Mouse (Mus musculus) hindbrain, embryonic 16.5 days (tissue): ENCODE data around the gene Jsrp1. TPM values are rescaled to one million over a fixed set of nuclear protein-coding genes. Genes with fewer than 3 reads are reported as not detected.
"Not testable (repeated sequence)": the region's sequence is repeated elsewhere in the genome, so short reads cannot be mapped to it uniquely, and the experiment has no call there.

Experiments
- ATAC-seq: fragments of 200-750 bp; cut with Nextera tagmentation; 2 replicates; pipeline ENCODE4 v1.8.0; 2017; ENCODE audit warnings: moderate TSS enrichment, moderate library complexity
- H3K27ac ChIP-seq: fragments of 300-500 bp; sonication (generic); 2 replicates; pipeline ENCODE4 v1.5.1; 2014; ENCODE audit warnings: low read depth, mild to moderate bottlenecking, control low read depth, low read length, moderate library complexity
- H3K27me3 ChIP-seq: fragments of 300-500 bp; sonication (generic); replicated peaks from 2 replicates; pipeline ENCODE4 v1.6.1; 2014; ENCODE audit warnings: low read length; ENCODE audit not compliant: control insufficient read depth, insufficient read depth
- H3K36me3 ChIP-seq: fragments of 300-500 bp; sonication (generic); 2 replicates; pipeline ENCODE4 v1.6.1; 2014; ENCODE audit warnings: mild to moderate bottlenecking, low read length, moderate library complexity, mixed read lengths; ENCODE audit not compliant: control insufficient read depth, insufficient read depth
- H3K4me1 ChIP-seq: fragments of 300-500 bp; sonication (generic); 2 replicates; pipeline ENCODE4 v1.6.1; 2014; ENCODE audit warnings: low read depth, low read length; ENCODE audit not compliant: control insufficient read depth, insufficient read depth
- H3K4me2 ChIP-seq: fragments of 300-500 bp; sonication (generic); 2 replicates; pipeline ENCODE4 v1.6.1; 2014; ENCODE audit warnings: mild to moderate bottlenecking, low read length, control low read depth, moderate library complexity
- H3K4me3 ChIP-seq: fragments of 300-500 bp; sonication (generic); 2 replicates; pipeline ENCODE4 v1.5.1; 2014; ENCODE audit warnings: mild to moderate bottlenecking, low read length, control low read depth, moderate library complexity
- H3K9ac ChIP-seq: fragments of 300-500 bp; sonication (generic); 2 replicates; pipeline ENCODE4 v1.6.1; 2014; ENCODE audit warnings: low read depth, mild to moderate bottlenecking, control low read depth, low read length, moderate library complexity
- H3K9me3 ChIP-seq: fragments of 300-500 bp; sonication (generic); 2 replicates; pipeline ENCODE4 v1.6.1; 2014; ENCODE audit warnings: mild to moderate bottlenecking, low read length, moderate library complexity; ENCODE audit not compliant: control insufficient read depth
- WGBS: fragments of 180-500 bp; shearing (Covaris S2); extraction: QIAGEN DNeasy Blood & Tissue Kit; methylation state at CpG from one replicate; pipeline ENCODE4 v1.1.7; 2014; 5-methylcytosine and 5-hydroxymethylcytosine counted together
- polyA plus RNA-seq: library from polyadenylated mRNA; unstranded; fragments of >200 nt; fragmentation: Nextera tagmentation; extraction: Ambion mirVana; gene quantifications from 2 replicates; pipeline ENCODE4 v1.2.1, GENCODE M21; 2015

Gene Jsrp1
- polyA plus RNA-seq, 1 experiment from 2014 or later, result 1.1 TPM

- no peaks in the 10 kb centered on the region for H3K27me3 ChIP-seq
Measured at GRCm38 (mm10) chr10:80819406-80819805, 6.1 kb upstream of the Jsrp1 start.

GRCm38 (mm10) chr10:80818599-80819281 is 5.4 kb upstream of the Jsrp1 start:
- Histone ChIP-seq H3K36me3 (no peaks in the 10 kb centered on the region), H3K4me2 (no peak overlapping the region), H3K27ac (no peak overlapping the region), H3K4me3 (no peak overlapping the region), H3K27me3 (no peaks in the 10 kb centered on the region), H3K9me3 (no peaks in the 10 kb centered on the region), H3K4me1 (no peaks in the 10 kb centered on the region), H3K9ac (no peak overlapping the region)
- 57% methylated on average over 6 of the region's 6 CpGs for WGBS
- ATAC-seq, result no peak

More at GRCm38 (mm10) chr10:80819406-80819805, 6.1 kb upstream of the Jsrp1 start:
- no peaks in the 10 kb centered on the region for H3K4me1 ChIP-seq
- no peaks in the 10 kb centered on the region for H3K36me3 ChIP-seq
- H3K4me2 ChIP-seq, result no peak overlapping the region
- ATAC-seq, result no peak
- H3K4me3 ChIP-seq, result no peak overlapping the region
- 64% methylated on average over 3 of the region's 3 CpGs for WGBS
- 0 out of 2 replicates have a peak overlapping the region, but pooled peaks have one; percentile 11 for H3K9ac ChIP-seq
- no peaks in the 10 kb centered on the region for H3K9me3 ChIP-seq
- no peak overlapping the region for H3K27ac ChIP-seq

- H3K9ac ChIP-seq, H3K9me3 ChIP-seq, H3K27me3 ChIP-seq, H3K4me3 ChIP-seq, H3K4me1 ChIP-seq, H3K27ac ChIP-seq, H3K36me3 ChIP-seq, H3K4me2 ChIP-seq, ATAC-seq: not testable (repeated sequence)
- WGBS, result 81% methylated on average over 7 of the region's 7 CpGs
Measured at GRCm38 (mm10) chr10:80817955-80818354, 4.7 kb upstream of the Jsrp1 start.

GRCm38 (mm10) chr10:80817164-80817563 is 3.9 kb upstream of the Jsrp1 start:
- Histone ChIP-seq H3K36me3 (no peaks in the 10 kb centered on the region), H3K9me3 (no peaks in the 10 kb centered on the region), H3K4me3 (no peak overlapping the region), H3K4me2 (no peak overlapping the region), H3K27me3 (no peaks in the 10 kb centered on the region), H3K4me1 (no peaks in the 10 kb centered on the region), H3K9ac (no peak overlapping the region), H3K27ac (no peak overlapping the region)
- WGBS, result 78% methylated on average over 2 of the region's 2 CpGs
- ATAC-seq, result no peak

- ATAC-seq, H3K9ac ChIP-seq, H3K36me3 ChIP-seq, H3K4me1 ChIP-seq, H3K27ac ChIP-seq, H3K4me3 ChIP-seq, H3K9me3 ChIP-seq, H3K27me3 ChIP-seq, H3K4me2 ChIP-seq: not testable (repeated sequence)
- 76% methylated on average over 3 of the region's 3 CpGs for WGBS
Measured at GRCm38 (mm10) chr10:80816303-80816702, 3.0 kb upstream of the Jsrp1 start.

- no peaks in the 10 kb centered on the region; the same call in 1 of the 2 replicates for H3K4me1 ChIP-seq
- H3K4me3 ChIP-seq, result no peak overlapping the region
- 65% methylated on average over 7 of the region's 7 CpGs for WGBS
- no peaks in the 10 kb centered on the region for H3K36me3 ChIP-seq
- H3K27me3 ChIP-seq, result peaks cover 7% of the 10 kb centered on the region
- no peak overlapping the region for H3K27ac ChIP-seq
- H3K9ac ChIP-seq, result no peak overlapping the region
- H3K9me3 ChIP-seq, result no peaks in the 10 kb centered on the region
- H3K4me2 ChIP-seq, result no peak overlapping the region
- no peak for ATAC-seq
Measured at GRCm38 (mm10) chr10:80814800-80815199, 1.5 kb upstream of the Jsrp1 start.

- Histone ChIP-seq H3K4me2 (no peak overlapping the region), H3K4me1 (peaks cover 7% of the 10 kb centered on the region; the same call in 1 of the 2 replicates), H3K27ac (no peak overlapping the region), H3K9me3 (no peaks in the 10 kb centered on the region), H3K27me3 (peaks cover 16% of the 10 kb centered on the region), H3K36me3 (no peaks in the 10 kb centered on the region), H3K9ac (no peak overlapping the region; the same call in 1 of the 2 replicates), H3K4me3 (no peak overlapping the region)
- ATAC-seq, result no peak
- WGBS, result 63% methylated on average over 5 of the region's 5 CpGs
Measured at GRCm38 (mm10) chr10:80812391-80813041, 782 bp downstream of the Jsrp1 start.

GRCm38 (mm10) chr10:80810084-80810483 is 3.2 kb downstream of the Jsrp1 start:
- 0 out of 2 replicates have a peak overlapping the region, but pooled peaks have one; percentile 27 for H3K9ac ChIP-seq
- H3K4me1 ChIP-seq, result peaks cover 22% of the 10 kb centered on the region
- peak overlapping the region; percentile 21 for H3K4me2 ChIP-seq
- ATAC-seq, result no peak
- no peaks in the 10 kb centered on the region for H3K9me3 ChIP-seq
- peak overlapping the region; percentile 3; the same call in 1 of the 2 replicates for H3K4me3 ChIP-seq
- peaks cover 2% of the 10 kb centered on the region; the same call in 1 of the 2 replicates for H3K36me3 ChIP-seq
- H3K27me3 ChIP-seq, result peaks cover 18% of the 10 kb centered on the region
- H3K27ac ChIP-seq, result no peak overlapping the region
- WGBS, result 6% methylated on average over 20 of the region's 20 CpGs

- 8% methylated on average over 16 of the region's 18 CpGs for WGBS
- Histone ChIP-seq H3K9me3 (no peaks in the 10 kb centered on the region), H3K4me1 (peaks cover 22% of the 10 kb centered on the region), H3K9ac (peak overlapping the region; percentile 43), H3K36me3 (peaks cover 12% of the 10 kb centered on the region), H3K27me3 (peaks cover 19% of the 10 kb centered on the region), H3K4me2 (peak overlapping the region; percentile 43), H3K27ac (no peak overlapping the region), H3K4me3 (peak overlapping the region; percentile 17; the same call in 1 of the 2 replicates)
- ATAC-seq, result no peak
Measured at GRCm38 (mm10) chr10:80808985-80809632, 4.2 kb downstream of the Jsrp1 start.
